Mouse (Mus musculus): ENCODE data around the gene 1700001C02Rik.

Gene 1700001C02Rik

DNA sequence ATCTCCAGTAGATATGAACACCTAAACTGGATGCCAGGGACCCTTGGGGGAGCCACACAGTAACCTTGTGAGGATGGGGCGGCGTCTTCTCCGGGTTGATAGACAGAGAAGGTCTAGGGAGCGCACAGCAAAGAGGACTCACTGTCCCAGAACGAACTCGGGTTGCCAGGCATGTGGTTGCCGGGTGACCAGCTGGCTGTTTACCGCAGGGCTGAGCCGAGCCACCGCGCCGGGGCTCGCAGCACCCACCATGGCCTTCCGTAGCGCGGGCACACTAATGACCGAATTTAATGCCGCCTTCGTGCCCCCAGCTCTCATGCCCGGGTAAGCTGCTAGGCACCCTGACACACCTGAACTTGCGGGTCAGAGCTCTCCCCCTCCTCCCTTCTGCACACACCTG, at the start of gene 1700001C02Rik:
Gene 1700001C02Rik (plus strand): TSS at position 187 of the 400 bp plus-strand sequence.
- no peak for DNase-seq (ENCODE audit: low spot score)

DNA sequence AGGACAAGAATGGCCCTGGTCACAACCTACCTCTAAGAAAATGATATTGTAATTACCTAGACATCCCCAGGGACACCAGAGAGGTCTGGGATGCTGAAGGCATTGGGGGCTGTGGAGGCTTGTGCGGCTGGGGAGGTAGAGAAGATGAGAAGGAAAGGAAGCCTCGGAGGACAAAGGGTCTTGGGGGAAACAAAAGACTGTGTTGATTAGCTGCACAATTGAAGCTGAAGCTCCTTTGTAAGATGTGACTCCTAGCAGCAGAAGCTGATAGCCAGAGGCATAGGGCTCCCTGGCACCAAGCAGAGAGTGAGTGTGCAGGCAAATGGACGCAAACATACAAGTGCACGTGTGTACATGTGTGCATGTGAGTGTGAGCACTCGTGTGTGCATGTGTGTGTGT, 49.2 kb upstream of the 1700001C02Rik start:
- no peak for DNase-seq (ENCODE audit: low spot score)

DNA sequence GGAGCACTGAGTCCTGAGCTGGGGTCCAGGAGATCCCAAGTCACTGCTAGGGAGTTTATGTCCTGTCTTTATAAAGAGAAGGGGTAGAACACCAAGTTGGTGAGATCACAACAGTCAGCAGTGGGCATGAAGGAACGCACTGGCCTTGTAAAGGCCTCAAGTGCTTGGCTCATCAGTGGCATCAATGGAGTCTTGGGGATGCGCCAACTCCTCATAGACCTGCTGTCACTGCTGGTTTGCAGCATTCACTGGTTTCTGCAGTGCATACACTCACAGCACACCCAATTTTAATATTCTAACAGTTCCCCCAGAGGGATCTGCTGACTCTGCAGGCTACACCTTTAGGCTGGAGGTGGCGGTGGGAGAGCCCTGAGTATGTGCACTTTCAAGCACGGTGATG, 42.7 kb upstream of the 1700001C02Rik start:
- no peak for DNase-seq (ENCODE audit: low spot score)

DNA sequence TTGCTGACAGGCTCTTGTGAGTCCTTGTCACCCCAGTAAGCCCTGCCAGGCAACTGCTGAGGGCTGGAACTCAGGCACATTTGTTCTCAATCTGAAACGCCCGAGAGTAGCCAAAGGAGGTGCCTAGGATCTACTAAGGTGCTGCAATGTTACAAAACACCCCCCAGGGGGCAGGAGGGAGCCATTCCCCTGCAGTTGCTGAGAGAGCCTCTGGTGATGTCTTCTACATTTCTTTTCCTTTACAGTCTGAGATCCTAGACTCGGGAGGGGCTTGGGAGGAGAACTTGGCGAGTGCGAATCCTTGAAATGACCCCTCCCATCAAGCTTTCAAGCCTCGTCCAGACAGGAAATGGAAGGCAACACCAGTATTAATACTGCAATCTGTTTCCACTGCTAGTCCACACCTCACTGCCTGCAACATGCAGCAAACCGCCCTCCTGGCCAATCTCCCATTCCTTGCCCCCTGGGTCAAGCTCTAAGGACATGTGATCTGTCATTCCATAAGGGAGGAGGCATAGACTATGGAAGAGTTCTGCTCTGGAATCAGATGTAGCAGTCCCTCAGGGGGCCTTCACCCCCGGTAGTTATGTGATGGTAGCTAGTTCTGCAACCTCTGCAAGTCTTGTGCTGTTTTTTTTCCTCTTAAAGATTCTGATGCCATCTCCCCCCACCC, 42.1 kb upstream of the 1700001C02Rik start:
- DNase-seq (ENCODE audit: low spot score): peak; percentile 35

DNA sequence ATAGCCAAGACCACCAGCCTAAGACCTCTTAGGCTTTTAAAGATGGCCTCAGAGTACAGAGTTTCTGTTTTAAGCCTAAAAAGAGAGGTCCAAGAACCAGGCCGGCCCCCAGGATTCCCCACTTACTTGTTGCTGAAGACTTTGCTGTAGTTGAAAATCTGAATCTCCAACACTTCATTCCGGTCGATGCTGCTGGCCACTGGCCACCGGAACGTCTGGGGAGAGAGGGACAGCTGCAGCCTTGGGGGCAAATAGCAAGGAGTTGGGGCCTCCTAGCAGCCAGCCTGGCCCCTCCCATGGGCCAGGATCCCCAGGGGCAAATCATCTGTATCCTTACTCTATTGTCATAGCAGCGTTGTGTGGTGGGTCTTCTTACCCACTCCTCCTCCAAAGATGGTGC, 38.4 kb upstream of the 1700001C02Rik start:
- DNase-seq (ENCODE audit: low spot score): no peak

DNA sequence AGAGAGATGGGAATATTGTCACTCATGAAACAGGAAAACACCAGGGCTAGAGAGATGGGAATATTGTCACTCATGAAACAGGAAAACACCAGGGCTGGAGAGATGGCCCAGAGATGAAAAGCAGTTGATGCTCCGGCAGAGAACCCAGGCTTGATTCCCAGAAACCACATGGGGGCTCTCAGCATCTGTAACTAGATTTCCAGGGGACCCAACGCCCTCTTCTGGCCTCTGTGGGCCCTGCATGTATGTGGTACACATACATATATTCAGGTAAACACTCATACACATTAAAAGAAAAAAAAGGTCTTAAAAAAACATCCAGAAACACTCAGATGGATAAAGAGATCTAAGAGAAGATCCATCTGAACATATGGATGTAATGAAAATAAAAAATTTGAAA, 26.9 kb upstream of the 1700001C02Rik start:
- no peak for DNase-seq (ENCODE audit: low spot score)

DNA sequence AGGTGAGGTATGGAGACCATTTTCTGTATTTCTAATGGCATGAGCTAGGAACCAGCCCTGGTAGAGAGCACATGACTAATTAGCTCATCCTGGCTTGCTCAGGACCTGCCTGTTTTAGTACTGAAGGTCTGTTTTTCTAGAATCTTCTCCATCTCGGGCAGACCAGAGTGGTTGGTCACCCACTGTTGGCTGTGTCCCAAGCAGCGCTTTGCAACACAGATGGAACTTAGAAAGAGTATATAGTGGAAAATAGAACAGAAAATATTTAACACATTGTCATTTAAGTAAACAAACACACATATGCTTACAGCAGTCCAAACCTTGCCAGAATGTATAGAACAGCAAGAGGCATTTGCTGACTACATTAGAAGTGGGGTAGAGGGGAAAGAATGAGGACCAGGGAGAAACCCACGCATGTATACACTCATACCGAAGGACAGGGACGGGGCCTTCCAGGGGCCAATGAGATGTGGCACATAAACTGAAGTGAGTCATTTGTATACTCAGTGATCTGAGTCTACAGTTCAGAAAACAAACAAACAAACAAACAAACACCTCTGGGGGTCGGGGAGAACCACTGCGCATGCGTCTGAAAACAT, 25.4 kb upstream of the 1700001C02Rik start:
- DNase-seq (ENCODE audit: low spot score): no peak

DNA sequence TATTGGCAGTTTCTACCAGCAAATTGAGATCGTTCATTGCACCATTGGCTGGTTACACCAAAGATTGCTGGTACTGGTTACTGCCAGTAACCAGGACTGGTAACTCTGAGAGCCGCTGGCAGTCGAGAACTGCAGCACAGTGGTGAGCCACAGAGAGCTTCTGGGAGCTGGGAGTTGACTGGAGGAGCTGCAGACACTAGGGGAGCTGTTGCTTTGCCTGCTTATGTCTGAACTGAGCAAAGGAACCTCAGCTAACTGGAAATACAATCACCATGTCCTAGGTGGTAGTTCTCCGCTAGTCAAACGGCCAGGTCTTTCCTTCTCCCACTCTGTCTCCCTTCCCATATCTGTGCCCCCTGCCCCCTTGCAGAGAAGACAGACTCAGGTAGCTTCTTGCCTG, 23.7 kb upstream of the 1700001C02Rik start:
- DNase-seq (ENCODE audit: low spot score): no peak

DNA sequence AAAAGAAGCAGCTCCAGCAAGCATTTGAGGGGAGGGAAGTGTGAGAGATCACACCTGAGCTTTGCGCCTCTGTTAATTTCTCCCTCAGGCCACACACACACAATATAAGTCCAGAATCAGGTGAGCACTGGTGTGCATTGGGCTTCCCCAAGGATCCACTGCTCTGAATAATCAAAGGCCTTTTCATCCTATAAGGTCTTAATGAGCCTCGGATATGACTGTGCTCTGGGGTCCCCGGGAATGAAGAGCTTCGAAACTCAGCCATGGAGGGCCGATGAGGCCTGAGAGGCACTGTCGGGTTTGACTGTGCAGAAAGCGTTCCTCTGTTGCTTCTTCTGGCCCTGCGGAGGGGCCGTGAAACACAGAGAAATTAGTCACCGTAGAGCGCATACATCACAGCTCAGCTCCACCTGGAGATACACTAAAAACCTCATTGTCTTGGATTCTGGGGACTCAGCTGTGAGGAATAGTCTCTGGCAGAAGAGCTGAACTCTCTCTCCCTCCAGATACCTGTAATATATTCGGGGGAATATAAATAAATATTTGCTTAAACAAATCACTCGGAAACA, 21.4 kb upstream of the 1700001C02Rik start:
- no peak for DNase-seq (ENCODE audit: low spot score)

DNA sequence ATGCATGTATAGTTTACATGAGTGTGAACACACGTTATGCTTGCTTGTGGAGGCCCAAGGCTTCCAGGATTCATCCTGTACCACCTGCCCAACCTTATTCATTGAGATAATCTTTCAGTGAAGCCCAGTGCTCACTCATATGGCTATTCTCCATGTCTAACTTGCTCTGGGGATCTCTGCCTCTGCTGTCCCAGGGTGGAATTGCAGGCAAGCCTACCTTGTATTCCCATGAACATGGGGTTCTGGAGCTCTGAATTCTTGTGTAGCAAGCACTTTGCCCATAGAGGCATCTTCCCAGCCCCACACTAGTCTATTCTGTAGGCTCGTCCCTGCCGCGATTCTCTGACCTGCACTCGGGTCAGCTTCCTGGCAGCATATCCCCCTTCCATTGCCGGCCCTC, 9.8 kb upstream of the 1700001C02Rik start:
- peak; percentile 6 for DNase-seq (ENCODE audit: low spot score)

DNA sequence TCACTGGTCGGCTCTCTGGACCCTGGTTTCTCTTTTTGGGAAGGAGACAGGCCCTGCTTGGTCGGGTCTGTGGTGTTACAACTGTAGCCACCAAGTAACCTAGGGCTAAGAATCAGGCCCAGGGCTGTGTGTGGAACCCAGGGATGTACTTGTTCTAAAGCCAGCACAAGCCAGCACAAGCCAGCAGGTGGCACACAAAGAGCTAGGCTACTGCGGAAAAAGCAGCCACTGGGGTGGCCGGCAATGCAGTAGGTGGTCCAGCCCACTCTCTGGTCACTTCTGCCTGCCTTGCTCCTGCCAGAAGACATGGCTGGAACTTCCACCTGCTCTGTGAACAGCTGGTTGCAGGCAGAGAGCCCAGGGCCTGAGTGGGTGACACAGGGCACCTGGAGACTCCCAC, 5.7 kb upstream of the 1700001C02Rik start:
- DNase-seq (ENCODE audit: low spot score): no peak

DNA sequence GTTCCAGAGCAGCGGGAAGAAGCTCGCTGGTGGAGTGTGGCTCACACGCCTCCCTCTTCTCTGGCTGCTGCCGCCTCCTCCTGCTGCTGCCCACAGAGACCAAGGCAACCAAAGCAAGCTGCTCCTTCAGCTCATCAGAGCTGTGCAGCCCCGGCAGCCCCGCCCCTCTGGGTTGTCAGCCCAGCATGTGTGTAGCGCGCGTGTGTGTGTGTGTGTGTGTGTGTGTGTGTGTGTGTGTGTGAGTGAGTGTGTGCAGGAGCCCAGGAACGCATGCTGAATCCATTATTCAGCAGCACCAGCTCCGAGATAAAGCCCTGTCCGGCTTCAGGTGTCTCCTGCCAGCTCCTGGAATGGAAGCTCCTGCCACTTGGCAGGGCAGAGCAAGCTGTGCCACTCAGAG, 4.0 kb upstream of the 1700001C02Rik start, which contains the start of gene Otof:
Gene Otof (minus strand): TSS at position 112 of the 400 bp plus-strand sequence.
- DNase-seq (ENCODE audit: low spot score): peak; percentile 36

DNA sequence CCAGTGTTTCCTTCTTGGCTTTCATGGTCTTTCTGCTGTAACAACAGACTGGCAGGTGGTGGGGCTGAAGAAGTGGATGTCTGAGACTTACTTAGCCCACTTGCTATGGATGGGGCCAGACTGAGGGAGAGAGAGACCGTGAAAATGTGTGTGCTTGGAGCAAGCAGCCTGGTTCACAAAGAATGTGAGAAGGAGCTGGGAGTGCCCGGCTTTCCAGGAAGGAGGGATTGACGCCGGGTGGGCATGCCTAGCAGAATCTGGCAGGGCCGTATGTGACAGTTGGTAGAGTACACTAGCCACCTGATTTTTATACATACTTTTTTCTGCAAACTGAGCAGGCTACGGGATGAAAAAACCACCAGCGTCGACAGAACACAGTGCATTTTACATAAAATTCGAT, 468 bp downstream of the 1700001C02Rik start:
- no peak for DNase-seq (ENCODE audit: low spot score)

DNA sequence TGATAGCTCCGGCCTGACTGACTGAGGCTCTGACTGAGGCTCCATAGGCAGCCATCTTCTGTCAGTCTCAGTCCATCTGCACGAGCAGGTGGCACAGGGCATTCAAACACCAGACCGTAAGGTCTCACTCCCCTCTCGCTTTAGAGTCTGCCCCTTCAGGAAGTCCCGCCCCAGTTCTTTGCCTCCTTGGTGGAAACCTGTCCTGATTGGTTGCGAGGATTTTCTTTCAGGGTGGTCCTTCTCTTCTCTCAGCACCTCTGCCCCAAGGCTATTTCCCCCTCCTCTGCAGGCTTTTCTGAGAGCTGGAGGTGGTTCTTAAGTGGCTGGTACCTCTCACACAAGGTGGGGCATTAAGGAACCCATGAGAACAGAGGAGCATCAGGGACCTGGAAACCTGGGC, 4.6 kb downstream of the 1700001C02Rik start:
- no peak for DNase-seq (ENCODE audit: low spot score)

DNA sequence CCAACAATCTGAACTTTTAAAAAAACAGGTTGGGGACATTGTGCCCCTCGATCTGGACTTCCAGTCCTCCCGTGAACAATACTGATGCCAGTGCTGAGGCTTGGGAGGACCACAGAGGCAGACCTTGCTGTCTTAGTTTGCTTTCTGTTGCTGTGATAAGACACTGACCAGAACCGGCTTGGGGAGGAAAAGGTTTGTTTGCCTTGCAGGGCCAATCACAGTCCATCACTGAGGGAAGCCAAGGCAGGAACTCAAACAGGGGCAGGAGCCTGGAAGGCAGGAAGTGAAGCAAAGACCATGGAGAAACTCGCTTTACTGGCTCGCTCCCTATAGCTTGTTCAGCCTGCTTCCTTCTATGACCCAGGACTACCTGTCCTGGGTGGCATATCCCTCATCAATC, 6.3 kb downstream of the 1700001C02Rik start:
- DNase-seq (ENCODE audit: low spot score): no peak

DNA sequence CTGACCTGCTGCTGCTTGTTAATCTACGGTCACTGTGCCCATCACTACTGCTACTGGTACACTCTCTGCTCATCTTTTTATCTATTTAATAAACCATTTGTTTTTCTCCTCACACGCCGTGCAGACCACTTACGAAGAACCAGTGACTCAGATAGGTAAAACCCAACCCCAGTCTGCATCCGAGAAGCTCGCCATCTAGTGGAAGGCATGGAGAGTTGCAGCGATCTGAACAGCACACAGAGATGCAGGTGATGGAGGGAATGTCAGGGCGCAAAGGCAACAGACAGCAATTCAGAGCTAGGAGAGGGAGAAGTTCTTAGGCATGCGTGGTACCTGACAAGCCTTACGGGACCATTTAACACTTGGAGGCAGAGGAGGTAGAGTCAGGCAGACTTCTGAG, 10.7 kb downstream of the 1700001C02Rik start:
- DNase-seq (ENCODE audit: low spot score): no peak

DNA sequence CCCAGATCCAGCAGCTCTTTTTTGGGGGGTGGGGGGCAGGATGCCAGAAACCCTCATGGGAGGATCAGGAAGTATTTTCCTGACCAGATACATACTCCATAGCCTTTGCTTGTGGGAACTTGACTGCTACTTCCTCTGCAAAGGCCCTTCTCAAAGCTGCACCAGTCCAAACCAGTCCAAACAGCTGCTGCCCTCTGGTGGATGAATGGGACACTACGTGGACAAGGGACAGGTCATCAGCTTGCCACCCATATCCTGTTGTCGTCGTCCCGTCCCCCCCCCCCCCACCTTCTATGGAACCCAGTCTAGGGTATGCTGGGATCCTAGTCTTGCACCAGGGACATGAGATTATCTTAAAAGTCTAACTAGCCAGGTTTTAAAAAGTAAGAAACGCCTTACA, 16.5 kb downstream of the 1700001C02Rik start:
- peak; percentile 64 for DNase-seq (ENCODE audit: low spot score)

DNA sequence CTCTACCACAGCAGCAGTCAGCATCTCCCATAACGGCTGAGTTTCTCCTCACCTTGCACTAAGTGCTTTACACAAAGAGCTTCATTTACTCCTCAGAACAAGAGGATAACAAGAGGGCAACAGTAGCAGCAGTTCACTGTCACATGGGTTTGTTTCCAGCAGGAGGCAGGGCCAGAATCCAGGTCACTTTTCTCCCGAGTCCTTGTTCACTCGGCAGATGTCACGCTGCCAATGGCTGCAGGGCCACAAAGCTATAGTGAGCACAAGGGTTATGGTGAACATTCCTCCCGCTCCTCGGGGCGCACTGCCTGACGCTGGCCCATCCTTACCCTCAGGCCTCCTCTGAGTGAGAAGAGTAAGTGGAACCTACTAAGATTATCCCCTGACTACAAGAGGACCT, 17.7 kb downstream of the 1700001C02Rik start:
- DNase-seq (ENCODE audit: low spot score): no peak

DNA sequence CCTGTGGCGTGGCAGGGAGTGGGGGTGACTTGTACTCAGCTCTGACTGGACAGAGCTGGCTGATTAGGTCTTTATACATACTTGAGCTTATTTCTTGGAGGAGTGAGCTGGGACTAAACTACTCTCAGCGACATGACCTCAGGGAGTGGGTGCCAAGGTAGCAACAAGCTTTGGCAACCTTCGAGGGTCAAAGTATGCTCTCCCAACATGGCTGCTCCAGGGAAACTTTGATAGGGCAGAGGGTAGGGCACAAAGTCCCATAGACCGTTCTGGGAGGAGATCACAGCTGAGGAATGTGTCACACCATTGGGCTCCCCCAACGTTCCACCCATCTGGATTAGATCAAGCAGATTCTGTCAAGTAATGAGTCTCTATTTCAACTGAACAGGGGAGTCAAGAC, 18.7 kb downstream of the 1700001C02Rik start:
- DNase-seq (ENCODE audit: low spot score): no peak

DNA sequence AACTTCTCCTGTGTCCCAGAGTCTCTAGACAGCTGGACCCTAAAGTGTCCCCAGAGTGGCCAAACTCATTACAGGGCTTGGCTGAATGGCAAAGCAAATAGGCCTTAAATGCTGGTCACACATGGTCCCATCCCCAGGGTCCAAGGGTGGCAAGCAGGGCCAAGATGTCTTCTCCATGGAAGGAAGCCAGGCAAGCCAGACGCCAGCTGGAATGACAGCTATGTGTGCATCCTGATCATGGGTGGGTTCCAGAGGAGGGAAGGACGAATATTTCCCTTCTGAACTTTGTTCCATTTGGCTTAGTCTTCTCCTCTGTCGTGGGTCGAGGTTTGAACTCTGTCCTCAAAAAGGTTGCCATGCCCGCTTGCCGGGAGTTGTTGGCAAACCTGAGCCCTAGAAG, 19.3 kb downstream of the 1700001C02Rik start:
- DNase-seq (ENCODE audit: low spot score): no peak

DNA sequence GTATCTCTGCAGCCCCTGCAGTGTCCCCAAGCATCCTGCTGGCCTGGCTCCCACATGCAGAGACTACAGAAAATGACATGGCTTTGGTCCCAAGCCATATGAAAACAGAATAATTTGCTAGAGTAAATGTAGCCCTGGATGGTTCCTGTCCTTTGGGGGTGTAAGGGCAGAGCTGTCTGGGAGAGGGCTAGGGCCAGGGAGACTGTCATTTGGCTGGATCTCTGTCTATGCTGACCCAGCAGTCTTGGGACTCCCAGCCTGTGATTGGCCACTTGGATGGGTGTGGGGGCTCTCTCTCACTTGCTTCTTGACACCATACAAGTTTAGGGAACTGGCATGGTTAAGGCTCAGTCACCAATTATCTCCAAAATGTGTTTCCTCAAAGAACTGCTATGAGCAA, 24.4 kb downstream of the 1700001C02Rik start:
- no peak for DNase-seq (ENCODE audit: low spot score)

DNA sequence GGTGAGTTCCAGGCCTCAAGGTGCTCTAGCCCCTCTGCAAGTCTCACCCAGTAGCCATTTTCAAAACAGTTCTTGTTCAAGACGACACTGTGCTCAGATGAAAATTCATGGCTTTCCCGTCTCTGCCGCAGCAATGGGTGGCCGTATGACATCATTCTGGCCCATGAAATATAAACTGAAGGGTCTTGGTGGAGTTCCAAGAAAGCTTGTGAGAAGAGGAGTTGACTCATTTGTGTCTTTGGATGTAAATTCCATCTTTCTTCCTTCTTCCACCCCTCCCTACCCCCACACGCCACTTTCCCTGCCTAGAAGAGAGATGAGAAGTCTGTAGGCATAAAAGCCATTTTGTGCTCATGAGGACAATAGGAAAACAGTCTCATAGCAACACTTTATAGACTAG, 25.0 kb downstream of the 1700001C02Rik start:
- DNase-seq (ENCODE audit: low spot score): no peak

DNA sequence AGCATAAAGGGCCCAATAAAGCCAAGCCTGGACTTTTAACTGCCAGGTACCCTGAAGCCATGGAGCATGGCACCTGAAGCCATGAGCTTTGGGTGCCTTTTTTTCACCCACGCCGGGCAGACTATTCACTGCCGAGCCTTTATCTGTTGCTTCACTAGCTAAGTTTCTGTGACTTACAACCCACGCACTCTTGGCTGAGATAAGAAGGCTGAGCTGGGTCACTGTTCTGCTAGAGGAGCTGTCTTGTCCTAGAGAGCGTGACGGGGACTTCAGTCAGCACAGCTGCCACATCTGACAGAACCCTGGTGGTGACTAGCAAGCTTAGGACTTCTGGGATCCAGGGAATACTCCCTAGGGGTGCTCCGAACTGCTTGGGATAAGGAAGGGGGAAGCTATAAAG, 27.9 kb downstream of the 1700001C02Rik start:
- DNase-seq (ENCODE audit: low spot score): no peak

DNA sequence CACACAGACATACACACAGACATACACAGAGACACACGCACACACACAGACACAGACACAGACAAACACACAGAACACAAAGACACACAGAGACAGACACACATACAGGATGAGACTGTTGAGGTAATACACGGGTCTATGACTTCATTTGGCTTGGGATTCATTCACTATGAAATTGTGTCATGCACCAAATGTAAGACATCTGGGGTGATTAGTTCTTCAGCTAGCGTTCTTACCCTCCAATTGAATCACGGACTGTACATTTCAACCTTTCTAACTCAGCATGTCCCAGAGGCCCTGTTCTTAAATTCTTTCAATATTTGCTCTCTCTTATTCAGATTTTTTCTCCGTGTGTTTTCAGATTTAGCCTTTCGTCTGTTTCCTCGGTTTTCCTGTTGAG, 28.8 kb downstream of the 1700001C02Rik start:
- DNase-seq (ENCODE audit: low spot score): no peak

Data from MN1 (cell line).